Mouse (Mus musculus): ENCODE measurements around the gene Pcsk2. TPM values are rescaled to one million over a fixed set of nuclear protein-coding genes. Genes with fewer than 3 reads are reported as not detected.

Pcsk2 gene
- total RNA-seq, 2 experiments from 2014 or later = 266 to 279 TPM

- H3K27ac ChIP-seq = no peak overlapping the region
- no peak for TF ChIP-seq CTCF (IDR thresholded peaks at IDR 0.05)
- intact Hi-C loops (cut with DNase I) = no loop called here
- peak in 1 of 2 experiments; percentile 17 for DNase-seq (ENCODE audit: extremely low spot score in 1 of 2, low spot score in 2 of 2)
- no peak overlapping the region for H3K4me3 ChIP-seq
These were observed 300.8 kb downstream of the Pcsk2 start for GRCm38 (mm10) chr2:143846799-143847198.

GRCm38 (mm10) chr2:143847291-143847690, 301.3 kb downstream of the Pcsk2 start:
- Histone ChIP-seq H3K27ac (no peak overlapping the region), H3K4me3 (no peak overlapping the region)
- no peak for TF ChIP-seq CTCF (IDR thresholded peaks at IDR 0.05)
- no peak for DNase-seq (ENCODE audit: extremely low spot score in 1 of 2, low spot score in 2 of 2)
- intact Hi-C loops (cut with DNase I) = no loop called here

GRCm38 (mm10) chr2:143851354-143852221, 305.6 kb downstream of the Pcsk2 start:
- no peak for DNase-seq (ENCODE audit: extremely low spot score in 1 of 2, low spot score in 2 of 2)
- Histone ChIP-seq H3K4me3 (no peak overlapping the region), H3K27ac (no peak overlapping the region)
- intact Hi-C loops (cut with DNase I) = no loop called here
- TF ChIP-seq CTCF (IDR thresholded peaks at IDR 0.05) = no peak

- no peak for TF ChIP-seq CTCF (IDR thresholded peaks at IDR 0.05)
- Histone ChIP-seq H3K27ac (no peak overlapping the region), H3K4me3 (no peak overlapping the region)
- intact Hi-C loops (cut with DNase I) = no loop called here
- DNase-seq (ENCODE audit: extremely low spot score in 1 of 2, low spot score in 2 of 2) = no peak
These were observed 306.6 kb downstream of the Pcsk2 start for GRCm38 (mm10) chr2:143852295-143853275.

- TF ChIP-seq CTCF (IDR thresholded peaks at IDR 0.05) = no peak
- intact Hi-C loops (cut with DNase I) = no loop called here
- H3K27ac ChIP-seq = no peak overlapping the region
- no peak for DNase-seq (ENCODE audit: extremely low spot score in 1 of 2, low spot score in 2 of 2)
- no peak overlapping the region for H3K4me3 ChIP-seq
These were observed 307.5 kb downstream of the Pcsk2 start for GRCm38 (mm10) chr2:143853447-143853846.

- Histone ChIP-seq H3K4me3 (no peak overlapping the region), H3K27ac (no peak overlapping the region)
- DNase-seq (ENCODE audit: extremely low spot score in 1 of 2, low spot score in 2 of 2) = no peak
- intact Hi-C loops (cut with DNase I) = no loop called here
- no peak for TF ChIP-seq CTCF (IDR thresholded peaks at IDR 0.05)
These were observed 313.2 kb downstream of the Pcsk2 start for GRCm38 (mm10) chr2:143859166-143859565.

GRCm38 (mm10) chr2:143862484-143863231, 316.7 kb downstream of the Pcsk2 start, which contains the start of gene Bfsp1:
Gene Bfsp1, minus strand, starts transcription at chr2:143863173.
- Histone ChIP-seq H3K27ac (no peak within 1 kb of the TSS), H3K4me3 (peak within 1 kb of the TSS; percentile 36)
- peak; percentile 14 to 26 for DNase-seq (ENCODE audit: extremely low spot score in 1 of 2, low spot score in 2 of 2)
- no peak for TF ChIP-seq CTCF (IDR thresholded peaks at IDR 0.05)
- intact Hi-C loops (cut with DNase I) = loop anchor here (10.0 kb wide), 1 partner anchor 422 kb away; no protein-coding TSS in a partner anchor

- H3K27ac ChIP-seq = no peak overlapping the region
- no peak for TF ChIP-seq CTCF (IDR thresholded peaks at IDR 0.05)
- intact Hi-C loops (cut with DNase I) = loop anchor here (10.0 kb wide), 1 partner anchor 420 kb away; no protein-coding TSS in a partner anchor
- no peak for DNase-seq (ENCODE audit: extremely low spot score in 1 of 2, low spot score in 2 of 2)
- H3K4me3 ChIP-seq = no peak overlapping the region
These were observed 318.6 kb downstream of the Pcsk2 start for GRCm38 (mm10) chr2:143864600-143864999.
